Mouse (Mus musculus): ENCODE results near the gene Cabp2.
A peak's percentile ranks its signal among the peaks of the same experiment; 100 is the strongest.

GRCm38 (mm10) chr19:4090446-4090845, 9.1 kb downstream of the Cabp2 start:
- TF ChIP-seq MYOG (IDR thresholded peaks at IDR 0.05; ENCODE audit: control insufficient read depth, extremely low read depth, insufficient read length) (no peak), CTCF (IDR thresholded peaks at IDR 0.05; ENCODE audit: control insufficient read depth, insufficient read depth, insufficient read length) (no peak), USF1 (IDR thresholded peaks at IDR 0.05; ENCODE audit: low read depth) (no peak), MYOD1 (IDR thresholded peaks at IDR 0.05; ENCODE audit: control insufficient read depth, insufficient read length, low read depth) (peak; percentile 75), MAX (IDR thresholded peaks at IDR 0.05) (peak; percentile 88), CEBPB (IDR thresholded peaks at IDR 0.05; ENCODE audit: low read depth) (no peak)

Measured in C2C12 (cell line).